In genomic region chr1:184734991-184735920, GRCm38 (mm10) we compare ENCODE assay signal across 8 mouse cellular contexts. TPM values are rescaled to one million over a fixed set of nuclear protein-coding genes. Genes with fewer than 3 reads are reported as not detected.
A peak's percentile ranks its signal among the peaks of the same experiment; 100 is the strongest.
DNase-seq lines count a peak whose midpoint lies in the region; ATAC-seq and TF ChIP-seq lines count a peak whose summit lies in the region.
"Had no signal": no experiment of that assay in that cellular context is flagged by ENCODE, and none has a peak within 500 bp of the region (broad histone marks: within the 10 kb centered on the region; RNA-seq: fewer than 3 reads in every experiment).

No protein-coding gene starts in this region.

- DNase-seq in A20 (ENCODE audit: low read depth, low spot score) (peak; percentile 24), MN1 (ENCODE audit: low spot score) (peak; percentile 31)
- peak; percentile 53 to 56 for DNase-seq in heart, postnatal 36 days
- DNase-seq in lung, embryonic 14.5 days: peak; percentile 64
- DNase-seq in cerebellum, adult 9-10 months: no peak
- no peak for DNase-seq in Muller cell, postnatal 12 days (ENCODE audit: inconsistent ontology term)

- no peaks in the 10 kb centered on the region for H3K9me3 ChIP-seq in lung, embryonic 14.5 days (ENCODE audit: low read depth, low read length)
- H3K9me3 ChIP-seq: neural tube, embryonic 12.5 days had no signal

- 25% methylated on average over 25 of the region's 25 CpGs for WGBS in lung, embryonic 14.5 days

- H3K4me2 ChIP-seq in lung, embryonic 14.5 days: peak overlapping the region; percentile 79; the same call in 1 of the 2 replicates

- H3K36me3 ChIP-seq in lung, embryonic 14.5 days (ENCODE audit: insufficient read depth): no peaks in the 10 kb centered on the region
- H3K36me3 ChIP-seq: neural tube, embryonic 12.5 days had no signal

- no peak overlapping the region for H3K9ac ChIP-seq in lung, embryonic 14.5 days
- H3K9ac ChIP-seq: neural tube, embryonic 12.5 days had no signal

- H3K27ac ChIP-seq in lung, embryonic 14.5 days (ENCODE audit: low read depth): no peak overlapping the region
- H3K27ac ChIP-seq: neural tube, embryonic 12.5 days had no signal

- peaks cover 58% of the 10 kb centered on the region for H3K27me3 ChIP-seq in lung, embryonic 14.5 days (ENCODE audit: insufficient read depth, low read length)

- no peak overlapping the region for H3K4me3 ChIP-seq in lung, embryonic 14.5 days (ENCODE audit: low read depth, low read length)
- H3K4me3 ChIP-seq: neural tube, embryonic 12.5 days had no signal

- intact Hi-C loops in heart, postnatal 36 days (cut with DNase I): loop anchor here (2.0 to 5.0 kb wide), 4 partner anchors 264 to 446 kb away; no protein-coding TSS in a partner anchor

- H3K4me1 ChIP-seq in lung, embryonic 14.5 days (ENCODE audit: insufficient read depth): 0 out of 2 replicates have a peak, but pooled peaks cover 3% of the 10 kb centered on the region

- no peak for TF ChIP-seq CTCF in lung, embryonic 14.5 days (IDR thresholded peaks at IDR 0.05; ENCODE audit: low read depth)

- no peak for ATAC-seq in lung, embryonic 14.5 days (ENCODE audit: insufficient read depth)
- no peak for ATAC-seq in cerebellum, adult (ENCODE audit: insufficient number of reproducible peaks, low FRiP score, low TSS enrichment)

RNA-seq across cellular contexts. Expression of gene Hlx, which starts 2.8 kb away (rescaled TPM):
- 10 to 100 TPM in 1 of 2 experiments, 1 to 10 TPM in 1; 9.9 to 14.5 TPM for total RNA-seq in heart, postnatal 36 days (2021)
- 27.8 and 28.2 TPM in 2 replicates for polyA plus RNA-seq in lung, embryonic 14.5 days (2014; fragmentation: Nextera tagmentation; extraction: Ambion mirVana)

Comparison
In these comparisons a context has a peak if more than half of its experiments do, and no peak if none do; other contexts are left out.
1. DNase-seq: peak in A20 (single experiment), MN1 (single experiment), heart, postnatal 36 days (2 of 2) and lung, embryonic 14.5 days (single experiment); none in cerebellum, adult 9-10 months (single experiment) and Muller cell, postnatal 12 days (single experiment).